Mouse (Mus musculus) forebrain, embryonic 10.5 days (tissue): ENCODE measurements at regions not wholly inside any gene's neighbourhood (a gene's known extent, or its start where the extent isn't known, plus 50 kb on each side); places are given as distances from the start of the nearest gene placed in this dataset.
A peak's percentile ranks its signal among the peaks of the same experiment; 100 is the strongest.
"Not testable (repeated sequence)": the region's sequence is repeated elsewhere in the genome, so short reads cannot be mapped to it uniquely, and the experiment has no call there.

Experiments used
- DNase-seq: peaks from one replicate; pipeline ENCODE4 v3.0.0-alpha.2; 2017; ENCODE audit warnings: low spot score; ENCODE audit errors: extremely low spot score
- H3K27ac ChIP-seq: fragments of 300-500 bp; sonication (generic); 2 replicates; pipeline ENCODE4 v1.5.1; 2016; ENCODE audit warnings: mild to moderate bottlenecking
- H3K27me3 ChIP-seq: fragments of 300-500 bp; sonication (generic); 2 replicates; pipeline ENCODE4 v1.6.1; 2016; ENCODE audit warnings: mild to moderate bottlenecking; ENCODE audit not compliant: poor library complexity, severe bottlenecking
- H3K36me3 ChIP-seq: fragments of 300-500 bp; sonication (generic); replicated peaks from 2 replicates; pipeline ENCODE4 v1.6.1; 2016; ENCODE audit warnings: mild to moderate bottlenecking, moderate library complexity
- H3K4me1 ChIP-seq: fragments of 300-500 bp; sonication (generic); 2 replicates; pipeline ENCODE4 v1.6.1; 2016
- H3K4me3 ChIP-seq: fragments of 300-500 bp; sonication (generic); 2 replicates; pipeline ENCODE4 v1.5.1; 2016; ENCODE audit warnings: mild to moderate bottlenecking, moderate library complexity
- H3K9me3 ChIP-seq: fragments of 300-500 bp; sonication (generic); 2 replicates; pipeline ENCODE4 v1.6.1; 2016; ENCODE audit warnings: mild to moderate bottlenecking, moderate library complexity
- whole genome bisulfite sequencing: fragments of 180-500 bp; shearing (Covaris S2); methylation state at CpG from one replicate; pipeline ENCODE4 v1.1.7; 2016; 5-methylcytosine and 5-hydroxymethylcytosine counted together

DNA sequence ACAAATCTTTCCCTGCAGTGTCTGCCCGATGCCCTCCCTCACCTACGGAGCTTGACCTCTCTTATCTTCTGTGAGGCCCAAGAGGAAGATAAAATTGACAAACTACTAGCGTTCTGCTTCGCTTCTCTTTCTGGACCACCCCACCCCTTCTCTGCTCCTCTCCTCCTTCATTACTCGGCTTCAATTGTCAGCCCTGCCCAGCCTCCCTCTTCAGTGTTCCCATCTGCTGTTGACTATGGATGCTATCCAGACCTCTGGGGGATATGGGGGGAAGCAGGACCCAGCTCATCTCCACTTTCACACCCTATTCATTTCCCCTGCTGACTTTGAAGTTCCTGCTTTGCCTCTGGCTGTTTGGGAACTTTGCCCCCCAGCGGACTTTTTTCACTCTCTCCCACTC, 214.5 kb downstream of the Dact1 start:
- Histone ChIP-seq H3K27ac (no peak overlapping the region), H3K4me1 (peaks cover 22% of the 10 kb centered on the region), H3K36me3 (no peaks in the 10 kb centered on the region), H3K4me3 (no peak overlapping the region), H3K27me3 (peaks cover 21% of the 10 kb centered on the region), H3K9me3 (no peaks in the 10 kb centered on the region)
- 69% methylated on average over 6 of the region's 6 CpGs for WGBS
- DNase-seq = no peak

DNA sequence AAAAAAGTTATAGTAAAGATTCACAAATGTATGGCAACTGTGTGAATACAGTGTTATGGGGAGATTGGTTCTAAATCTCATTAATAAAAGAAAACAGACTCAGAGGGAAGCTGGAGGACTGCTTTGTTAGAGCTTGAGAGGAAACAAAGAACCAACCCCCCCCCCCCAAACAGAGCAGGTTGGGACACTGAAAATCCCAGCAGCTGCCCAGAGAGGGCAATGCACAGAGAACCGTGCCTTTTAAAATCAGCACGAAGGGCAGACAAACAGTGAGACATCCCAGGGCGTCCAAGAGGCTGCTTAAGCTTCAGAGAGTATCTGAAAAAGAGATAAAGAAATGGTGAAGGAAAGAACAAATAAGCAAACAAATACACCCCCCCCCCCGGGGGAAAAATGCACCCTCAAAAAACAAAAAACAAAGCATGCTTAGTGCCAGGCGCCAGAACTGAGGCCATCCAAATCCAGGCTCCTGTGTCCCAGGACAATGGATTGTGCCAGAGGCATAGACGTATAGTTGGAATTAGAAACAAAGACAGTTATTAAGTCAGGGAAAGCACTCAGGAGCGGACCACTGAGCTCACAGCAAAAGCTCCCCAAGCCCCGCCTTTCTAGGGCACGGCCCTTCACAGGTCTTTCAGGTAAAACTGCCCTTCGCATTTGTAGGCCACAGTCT, 215.7 kb downstream of the Dact1 start:
- 18% methylated on average over 10 of the region's 10 CpGs for WGBS
- Histone ChIP-seq H3K27me3 (peaks cover 29% of the 10 kb centered on the region), H3K27ac (0 out of 2 replicates have a peak overlapping the region, but pooled peaks have one; percentile 12), H3K9me3 (no peaks in the 10 kb centered on the region), H3K4me1 (peaks cover 22% of the 10 kb centered on the region), H3K4me3 (no peak overlapping the region), H3K36me3 (no peaks in the 10 kb centered on the region)
- DNase-seq = no peak

DNA sequence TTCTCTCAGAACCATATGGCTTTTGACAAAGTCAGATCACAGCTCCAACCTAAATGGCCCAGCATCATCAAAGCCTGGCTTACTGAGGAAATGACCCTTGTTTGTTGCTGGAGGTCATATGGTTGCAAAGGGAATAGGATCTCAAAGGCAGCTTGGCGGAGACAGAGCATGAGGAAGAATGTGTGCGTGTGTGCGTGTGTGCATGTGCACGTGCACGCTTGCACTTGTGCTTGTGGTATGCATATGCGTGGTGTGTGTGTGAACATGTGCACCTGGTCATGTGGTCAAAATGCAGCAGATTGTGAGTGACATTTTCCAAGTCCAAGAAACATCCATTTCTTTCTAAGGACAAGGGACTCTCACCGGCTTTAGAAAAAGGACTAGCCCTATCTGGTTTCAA, 216.9 kb downstream of the Dact1 start:
- 81% methylated on average over 7 of the region's 7 CpGs for WGBS
- Histone ChIP-seq H3K9me3 (no peaks in the 10 kb centered on the region), H3K36me3 (no peaks in the 10 kb centered on the region), H3K27ac (no peak overlapping the region), H3K4me1 (peaks cover 22% of the 10 kb centered on the region), H3K27me3 (peaks cover 39% of the 10 kb centered on the region), H3K4me3 (no peak overlapping the region)
- DNase-seq = no peak

DNA sequence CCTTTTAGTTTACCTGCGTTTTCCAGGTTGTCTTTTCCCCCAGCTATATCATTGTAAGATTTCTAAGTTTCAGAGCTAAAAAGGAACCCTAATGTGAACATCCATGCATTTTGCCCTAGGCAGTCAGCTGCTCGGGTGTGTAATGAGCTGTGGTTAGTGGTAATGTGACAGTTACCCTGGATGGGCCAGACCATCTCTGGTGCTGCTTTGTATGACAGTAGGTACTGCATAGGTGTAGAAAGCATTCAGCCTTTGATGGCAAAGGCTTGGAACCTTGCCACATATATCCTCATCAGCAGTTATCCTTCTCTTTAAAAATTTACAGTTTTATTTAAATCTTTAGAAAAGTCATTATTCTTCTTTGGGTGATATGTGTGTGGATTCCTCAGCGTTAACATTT, 222.5 kb downstream of the Dact1 start:
- no peaks in the 10 kb centered on the region for H3K9me3 ChIP-seq
- H3K27ac ChIP-seq = peak overlapping the region; percentile 80; the same call in 1 of the 2 replicates
- H3K4me3 ChIP-seq = no peak overlapping the region
- no peak for DNase-seq
- WGBS = 84% methylated on average over 3 of the region's 3 CpGs
- peaks cover 28% of the 10 kb centered on the region for H3K4me1 ChIP-seq
- no peaks in the 10 kb centered on the region for H3K36me3 ChIP-seq
- peaks cover 49% of the 10 kb centered on the region for H3K27me3 ChIP-seq

DNA sequence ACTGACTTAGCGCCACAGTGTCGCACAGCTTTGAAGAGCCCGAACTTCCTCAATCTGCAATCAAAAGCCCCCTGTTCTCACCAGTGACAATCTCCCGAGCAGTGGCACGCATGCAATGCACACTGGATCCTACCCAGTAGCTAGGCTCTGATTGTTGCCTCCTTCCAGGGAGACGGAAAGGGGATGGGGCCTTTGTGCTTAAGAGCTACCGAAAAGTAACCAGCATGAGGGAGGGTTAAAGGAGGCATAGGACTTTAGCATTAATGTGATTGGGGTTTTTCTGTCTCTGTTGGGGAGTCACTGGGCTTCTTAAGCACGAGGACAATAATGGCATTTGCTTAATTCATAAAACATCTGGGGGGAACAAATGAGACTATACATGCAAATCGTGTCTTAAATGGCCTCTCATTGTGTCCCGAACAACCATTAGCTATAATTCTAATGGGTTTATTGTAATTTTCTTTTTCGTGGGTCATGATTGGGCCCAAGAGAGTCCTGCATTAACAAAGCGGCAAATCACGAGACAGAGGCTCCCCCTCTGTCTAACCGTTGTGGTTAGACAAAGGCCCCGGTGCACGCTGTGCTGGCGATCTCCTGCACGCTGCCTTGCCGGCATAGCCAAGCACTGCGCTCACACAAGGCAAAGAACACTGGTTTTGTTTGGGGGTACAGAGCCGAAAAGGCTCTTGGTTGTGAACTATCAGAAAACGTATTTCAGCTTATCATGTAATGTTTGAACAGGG, 223.2 kb downstream of the Dact1 start:
- peak; percentile 56 for DNase-seq
- H3K9me3 ChIP-seq = no peaks in the 10 kb centered on the region
- no peaks in the 10 kb centered on the region for H3K36me3 ChIP-seq
- WGBS = 49% methylated on average over 22 of the region's 22 CpGs
- H3K27ac ChIP-seq = peak overlapping the region; percentile 80
- H3K4me1 ChIP-seq = peaks cover 28% of the 10 kb centered on the region
- no peak overlapping the region; the same call in 1 of the 2 replicates for H3K4me3 ChIP-seq
- H3K27me3 ChIP-seq = peaks cover 52% of the 10 kb centered on the region

DNA sequence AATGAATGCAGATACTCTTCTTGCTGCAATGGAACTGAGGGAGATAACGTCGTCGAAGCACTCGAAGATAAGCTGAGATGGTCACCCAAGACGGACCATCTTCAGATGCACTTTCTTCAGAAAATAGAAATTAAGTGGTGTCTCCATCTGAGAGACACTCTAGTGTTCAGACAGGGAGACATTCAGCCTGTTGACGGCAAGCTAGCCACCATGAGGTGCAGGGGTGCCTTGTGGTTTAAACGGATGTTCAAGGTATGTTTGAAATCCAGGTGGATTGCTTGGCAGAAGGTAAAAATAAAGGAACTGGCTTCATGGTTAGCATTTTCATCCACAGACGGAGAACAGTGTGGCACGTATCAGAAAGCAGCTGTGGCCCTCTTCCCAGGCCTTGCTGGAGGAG, 224.0 kb downstream of the Dact1 start:
- DNase-seq = no peak
- peaks cover 28% of the 10 kb centered on the region for H3K4me1 ChIP-seq
- H3K4me3 ChIP-seq = no peak overlapping the region
- no peaks in the 10 kb centered on the region for H3K9me3 ChIP-seq
- WGBS = 92% methylated on average over 9 of the region's 9 CpGs
- H3K27me3 ChIP-seq = peaks cover 54% of the 10 kb centered on the region
- H3K36me3 ChIP-seq = no peaks in the 10 kb centered on the region
- peak overlapping the region; percentile 80 for H3K27ac ChIP-seq

DNA sequence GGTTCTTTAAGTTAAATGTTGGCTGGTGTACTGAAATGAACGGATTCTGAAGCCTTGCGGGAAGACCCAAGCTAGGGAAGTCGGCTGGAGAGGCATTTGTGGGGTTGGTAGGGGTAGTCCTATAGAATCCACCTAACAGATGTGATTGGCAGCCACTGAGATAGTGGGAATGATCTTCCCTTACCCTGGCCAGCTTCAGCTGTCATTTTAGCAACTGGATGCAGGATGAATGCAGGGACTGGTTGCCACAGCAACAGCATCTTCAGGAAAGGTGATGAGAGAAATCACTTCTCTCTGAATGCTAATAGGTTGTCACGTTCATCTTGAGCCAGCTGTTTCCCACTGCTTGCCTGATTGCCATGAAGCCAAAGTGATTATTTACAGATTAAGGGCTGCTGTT, 224.5 kb downstream of the Dact1 start:
- H3K27ac ChIP-seq = peak overlapping the region; percentile 80
- DNase-seq = no peak
- peaks cover 54% of the 10 kb centered on the region for H3K27me3 ChIP-seq
- WGBS = 84% methylated on average over 4 of the region's 4 CpGs
- H3K36me3 ChIP-seq = no peaks in the 10 kb centered on the region
- no peak overlapping the region for H3K4me3 ChIP-seq
- peaks cover 28% of the 10 kb centered on the region for H3K4me1 ChIP-seq
- H3K9me3 ChIP-seq = no peaks in the 10 kb centered on the region

DNA sequence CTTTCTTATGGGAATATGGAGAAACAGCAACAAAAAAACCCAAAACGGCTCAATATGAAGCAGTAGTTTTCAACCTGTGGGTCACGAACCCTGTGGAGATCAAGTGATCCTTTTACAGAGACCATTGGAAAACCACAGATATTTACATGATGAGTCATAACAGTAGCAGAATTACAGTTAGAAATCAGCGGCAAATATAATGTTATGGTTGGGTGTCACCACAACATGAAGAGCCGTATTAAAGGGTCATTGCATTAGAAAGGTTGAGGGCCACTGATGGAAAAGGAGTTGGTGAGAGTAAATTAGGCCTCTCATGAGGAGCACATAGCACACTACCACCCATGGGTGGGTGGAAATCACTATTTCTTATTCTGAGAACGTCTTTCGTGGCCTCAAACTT, 225.6 kb downstream of the Dact1 start:
- DNase-seq = no peak
- no peak overlapping the region for H3K27ac ChIP-seq

DNA sequence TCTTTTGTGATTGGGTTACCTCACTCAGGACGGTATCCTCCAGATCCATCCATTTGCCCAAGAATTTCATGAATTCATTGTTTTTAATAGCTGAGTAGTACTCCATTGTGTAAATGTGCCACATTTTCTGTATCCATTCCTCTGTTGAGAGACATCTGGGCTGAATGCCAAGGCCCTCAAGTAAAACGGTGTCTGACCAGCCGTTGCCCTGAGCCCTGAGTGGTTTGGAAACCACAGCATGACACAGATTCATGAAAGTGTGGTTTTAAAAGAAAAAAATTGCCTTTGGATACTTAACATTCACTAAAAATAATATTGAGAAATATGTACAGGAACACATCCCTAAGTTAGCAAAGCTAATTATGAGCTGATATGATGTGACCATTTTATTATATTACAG, 226.1 kb downstream of the Dact1 start:
- WGBS = 93% methylated on average over 3 of the region's 3 CpGs

More for the DNA sequence above, 225.6 kb downstream of the Dact1 start:
- Histone ChIP-seq H3K27me3 (peaks cover 47% of the 10 kb centered on the region), H3K36me3 (no peaks in the 10 kb centered on the region), H3K4me3 (no peak overlapping the region), H3K4me1 (peaks cover 28% of the 10 kb centered on the region), H3K9me3 (no peaks in the 10 kb centered on the region)
- 94% methylated on average over 6 of the region's 6 CpGs for WGBS

DNA sequence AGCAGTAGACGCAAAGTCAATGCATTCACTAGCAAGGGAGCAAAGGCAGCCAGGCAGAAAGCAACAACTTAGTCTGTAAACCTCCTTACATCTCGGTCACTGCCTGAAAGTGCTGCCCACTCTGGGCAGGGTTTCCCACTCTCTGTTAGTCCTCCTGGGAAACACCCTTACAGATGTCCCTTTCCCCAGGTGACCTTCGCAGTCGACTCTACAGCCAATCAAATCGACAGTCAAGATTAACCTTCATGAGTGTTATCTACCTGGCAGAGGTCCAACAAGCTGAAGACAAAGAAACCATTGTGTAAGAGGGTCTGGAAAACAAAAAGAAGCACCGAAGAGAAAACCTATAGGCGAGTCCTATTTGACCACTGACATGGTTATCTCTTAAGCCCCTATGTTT, 229.0 kb downstream of the Dact1 start:
- peaks cover 24% of the 10 kb centered on the region for H3K4me1 ChIP-seq
- WGBS = 90% methylated on average over 7 of the region's 7 CpGs
- DNase-seq = no peak

More for the DNA sequence above, 226.1 kb downstream of the Dact1 start:
- H3K27me3 ChIP-seq = peaks cover 41% of the 10 kb centered on the region
- H3K4me3 ChIP-seq, H3K36me3 ChIP-seq, DNase-seq, H3K27ac ChIP-seq, H3K9me3 ChIP-seq: not testable (repeated sequence)
- peaks cover 28% of the 10 kb centered on the region for H3K4me1 ChIP-seq

DNA sequence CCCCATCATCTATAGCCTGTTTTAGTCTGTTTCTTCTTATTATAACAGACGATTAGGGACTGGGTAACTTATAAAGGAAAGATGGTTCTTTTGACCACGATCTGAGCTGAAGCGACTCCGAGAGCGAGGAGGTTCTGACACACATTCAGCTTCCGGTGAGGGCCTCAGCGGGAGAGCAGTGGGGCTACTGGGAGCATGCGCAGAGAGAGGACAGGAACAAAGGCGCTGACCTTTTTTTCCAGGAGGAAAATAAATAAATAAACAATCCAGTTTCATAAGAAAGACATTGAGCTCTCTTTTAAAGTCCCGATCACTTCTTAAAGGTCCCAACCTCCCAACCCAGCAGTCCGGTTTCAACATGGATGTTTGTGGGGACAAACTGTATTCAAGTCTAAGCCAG, 230.6 kb downstream of the Dact1 start:
- Histone ChIP-seq H3K9me3 (no peaks in the 10 kb centered on the region), H3K4me3 (no peak overlapping the region), H3K27ac (no peak overlapping the region), H3K4me1 (peaks cover 29% of the 10 kb centered on the region), H3K27me3 (peaks cover 13% of the 10 kb centered on the region; the same call in 1 of the 2 replicates), H3K36me3 (no peaks in the 10 kb centered on the region)
- WGBS = 86% methylated on average over 11 of the region's 11 CpGs
- DNase-seq = no peak

More for the DNA sequence above, 229.0 kb downstream of the Dact1 start:
- Histone ChIP-seq H3K9me3 (no peaks in the 10 kb centered on the region), H3K4me3 (no peak overlapping the region), H3K36me3 (no peaks in the 10 kb centered on the region), H3K27ac (no peak overlapping the region), H3K27me3 (peaks cover 28% of the 10 kb centered on the region)

DNA sequence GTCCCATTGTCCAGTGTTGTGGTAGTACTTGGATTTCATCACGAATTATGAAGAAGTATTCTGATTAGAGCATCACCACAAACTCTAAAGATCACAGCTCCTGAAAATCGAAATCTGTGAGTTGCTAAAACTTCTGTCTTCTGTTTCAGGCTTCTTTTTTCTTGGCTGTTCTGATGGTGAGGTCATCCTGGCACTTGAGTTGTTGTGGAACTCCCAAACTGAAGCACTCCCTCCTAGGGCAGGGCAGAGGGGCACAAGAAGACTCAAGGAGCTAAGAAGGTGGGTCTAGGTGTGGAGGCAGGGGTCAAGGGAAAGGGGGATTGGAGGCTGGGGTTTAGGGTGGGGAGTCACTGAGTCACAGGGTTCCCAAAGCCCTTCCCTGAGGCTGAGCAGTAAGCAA, 232.3 kb downstream of the Dact1 start:
- no peak for DNase-seq
- WGBS = 82% methylated on average over 2 of the region's 2 CpGs
- no peak overlapping the region for H3K27ac ChIP-seq

DNA sequence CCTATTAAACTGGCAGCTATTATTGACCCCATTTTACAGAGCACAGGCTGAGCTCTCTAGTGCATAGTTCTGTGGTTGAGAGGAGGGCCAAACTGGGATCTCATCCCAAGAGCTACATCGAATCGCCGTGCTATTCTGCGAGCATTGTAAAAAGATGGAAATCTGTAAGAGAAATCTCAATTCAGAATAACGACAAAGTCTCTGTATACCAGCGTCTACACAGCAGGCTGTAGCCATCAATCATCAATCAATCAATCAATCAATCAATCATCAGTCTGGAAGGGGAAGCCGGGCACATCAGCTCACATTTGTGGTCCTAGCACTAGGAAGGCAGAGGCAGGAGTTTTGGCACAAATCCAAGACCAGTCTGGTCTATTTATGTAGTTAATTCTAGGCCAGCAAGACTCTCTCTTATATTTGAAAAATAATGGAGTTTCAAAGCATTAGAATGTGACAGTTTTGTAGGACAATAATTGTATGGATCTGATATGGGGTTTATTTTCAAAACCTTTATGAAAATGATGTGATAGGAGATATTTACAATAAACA, 234.0 kb downstream of the Dact1 start:
- peaks cover 24% of the 10 kb centered on the region for H3K4me1 ChIP-seq
- no peaks in the 10 kb centered on the region for H3K36me3 ChIP-seq
- WGBS = 85% methylated on average over 7 of the region's 7 CpGs
- DNase-seq = no peak
- no peaks in the 10 kb centered on the region for H3K9me3 ChIP-seq
- H3K27ac ChIP-seq = no peak overlapping the region
- no peaks in the 10 kb centered on the region for H3K27me3 ChIP-seq
- H3K4me3 ChIP-seq = no peak overlapping the region

More for the DNA sequence above, 232.3 kb downstream of the Dact1 start:
- Histone ChIP-seq H3K4me3 (no peak overlapping the region), H3K36me3 (no peaks in the 10 kb centered on the region), H3K4me1 (peaks cover 24% of the 10 kb centered on the region), H3K27me3 (peaks cover 10% of the 10 kb centered on the region; the same call in 1 of the 2 replicates), H3K9me3 (no peaks in the 10 kb centered on the region)
